Mouse (Mus musculus) hematopoietic multipotent progenitor cell, adult 10-12 weeks (in vitro differentiated cells): ENCODE data around the gene Slc2a9. TPM values are rescaled to one million over a fixed set of nuclear protein-coding genes. Genes with fewer than 3 reads are reported as not detected.

Experiments
- polyA plus RNA-seq: library from polyadenylated mRNA; stranded (reverse); fragments of >175 nt; gene quantifications from 2 replicates; pipeline ENCODE4 v1.2.3, GENCODE M21; 2012; ENCODE audit warnings: low replicate concordance

Gene Slc2a9
- 1.2 and 6.0 TPM in 2 replicates for polyA plus RNA-seq

DNA sequence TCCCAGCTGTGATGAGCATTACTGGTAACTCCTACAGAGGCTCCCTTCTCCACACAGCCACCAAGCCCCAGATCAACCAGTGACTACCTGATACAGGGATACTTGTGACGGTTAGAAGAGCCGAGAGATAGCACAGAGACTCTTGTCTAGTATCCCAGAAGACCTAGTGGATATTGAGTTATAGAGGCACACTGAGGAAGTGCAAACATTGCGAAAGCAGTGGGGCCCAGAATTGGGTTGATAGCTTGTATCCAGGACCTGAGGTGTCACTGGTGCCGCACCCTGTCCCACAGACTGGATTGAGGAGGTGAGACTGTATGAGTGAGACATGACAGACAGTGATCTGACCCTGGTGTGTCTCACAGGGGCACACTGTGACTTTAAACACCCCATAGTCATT is at the start of gene Slc2a9:
Gene Slc2a9, minus strand, starts transcription at position 152 of the 400 bp plus-strand sequence.

GRCm38 (mm10) chr5:38318966-38319786 is 183.8 kb downstream of the Slc2a9 start, which contains the start of gene Drd5:
Gene Drd5 (plus strand): TSS chr5:38319367.

Other genes with a start within 250 kb of the Slc2a9 start
- 18.3 and 30.6 TPM in 2 replicates for gene Tmem128, start 243.0 kb downstream of the Slc2a9 start, polyA plus RNA-seq
- not detected in 2 replicates for gene Otop1, start 227.2 kb downstream of the Slc2a9 start, polyA plus RNA-seq
- 0.12 and 0.16 TPM in 2 replicates for gene Drd5, start 183.8 kb downstream of the Slc2a9 start, polyA plus RNA-seq
- 211 and 298 TPM in 2 replicates for gene Wdr1, start 60.1 kb upstream of the Slc2a9 start, polyA plus RNA-seq
- 1.1 and 2.8 TPM in 2 replicates for gene Zfp518b, start 181.7 kb upstream of the Slc2a9 start, polyA plus RNA-seq